Mouse (Mus musculus) testis, postnatal 10 days (tissue): Measurements from ENCODE around the gene Atraid.

Source experiments
- DNase-seq: peaks from one replicate; pipeline ENCODE4 v3.0.0; 2021; ENCODE audit warnings: low spot score

The Atraid gene

GRCm38 (mm10) chr5:31054261-31055215 lies 6.4 kb downstream of the Atraid start, which contains the start of gene Cad:
Gene Cad (plus strand): TSS chr5:31054780.
- DNase-seq: peak; percentile 98

GRCm38 (mm10) chr5:31055216-31056140 lies 7.4 kb downstream of the Atraid start:
- no peak for DNase-seq

- no peak for DNase-seq
Observed at GRCm38 (mm10) chr5:31069810-31070209, 21.7 kb downstream of the Atraid start.

- no peak for DNase-seq
Observed at GRCm38 (mm10) chr5:31071059-31071458, 22.9 kb downstream of the Atraid start.

- DNase-seq: peak; percentile 34
Observed at GRCm38 (mm10) chr5:31071821-31072220, 23.7 kb downstream of the Atraid start.

- DNase-seq: no peak
Observed at GRCm38 (mm10) chr5:31073176-31073575, 25.1 kb downstream of the Atraid start.

GRCm38 (mm10) chr5:31076346-31076745 lies 28.2 kb downstream of the Atraid start:
- no peak for DNase-seq

GRCm38 (mm10) chr5:31080059-31080794 lies 32.1 kb downstream of the Atraid start:
- no peak for DNase-seq

GRCm38 (mm10) chr5:31080795-31081164 lies 32.7 kb downstream of the Atraid start:
- no peak for DNase-seq

- peak; percentile 71 for DNase-seq
Observed at GRCm38 (mm10) chr5:31081386-31081785, 33.3 kb downstream of the Atraid start.

- peak; percentile 87 for DNase-seq
Observed at GRCm38 (mm10) chr5:31082355-31082754, 34.2 kb downstream of the Atraid start.

GRCm38 (mm10) chr5:31082935-31083625 lies 35.0 kb downstream of the Atraid start:
- no peak for DNase-seq

GRCm38 (mm10) chr5:31083949-31084348 lies 35.8 kb downstream of the Atraid start:
- no peak for DNase-seq

GRCm38 (mm10) chr5:31086606-31087005 lies 38.5 kb downstream of the Atraid start:
- no peak for DNase-seq

GRCm38 (mm10) chr5:31087131-31087530 lies 39.0 kb downstream of the Atraid start:
- DNase-seq: no peak

GRCm38 (mm10) chr5:31092231-31092975 lies 44.3 kb downstream of the Atraid start:
- no peak for DNase-seq

GRCm38 (mm10) chr5:31093151-31094041 lies 45.3 kb downstream of the Atraid start:
- DNase-seq: peak; percentile 70

- DNase-seq: no peak
Observed at GRCm38 (mm10) chr5:31094100-31094798, 46.1 kb downstream of the Atraid start.
